Mouse (Mus musculus) T-helper 17 cell (primary cell): ENCODE measurements around the gene Kdm5a.

ENCODE experiments used
- in situ Hi-C, 2 experiments: fragments of 300-600 bp; cut with MboI, MseI; formaldehyde crosslinking; loops; 1 replicate in 1 of 2; 2 replicates in 1 of 2; pipeline ENCODE4 v1.15.1; 2025; ENCODE audit warnings: high pct_unique_total_duplicates in 2 of 2

The Kdm5a gene

DNA sequence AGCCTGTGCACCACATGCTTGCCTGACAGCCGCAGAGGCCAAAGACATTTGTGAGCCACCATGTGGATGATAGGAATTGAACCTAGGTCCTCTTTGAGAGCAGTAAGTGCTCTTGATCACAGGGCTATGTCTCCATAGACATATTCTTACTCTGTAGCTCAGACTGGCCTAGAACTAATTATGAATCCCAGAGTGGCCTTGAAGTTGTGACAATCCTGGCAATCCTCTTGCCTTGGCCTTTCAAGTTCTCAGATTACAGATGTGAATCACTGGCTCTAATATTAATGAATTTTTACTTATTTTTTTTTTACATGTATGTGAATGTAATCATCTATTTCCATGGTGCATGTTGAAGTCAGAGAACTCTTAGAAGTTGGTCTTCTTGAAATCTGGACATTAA, 40.0 kb downstream of the Kdm5a start:
- in situ Hi-C loops = loop anchor here in 1 of 2 experiments (10.0 kb wide), 1 partner anchor 459 kb away; no protein-coding TSS in a partner anchor

DNA sequence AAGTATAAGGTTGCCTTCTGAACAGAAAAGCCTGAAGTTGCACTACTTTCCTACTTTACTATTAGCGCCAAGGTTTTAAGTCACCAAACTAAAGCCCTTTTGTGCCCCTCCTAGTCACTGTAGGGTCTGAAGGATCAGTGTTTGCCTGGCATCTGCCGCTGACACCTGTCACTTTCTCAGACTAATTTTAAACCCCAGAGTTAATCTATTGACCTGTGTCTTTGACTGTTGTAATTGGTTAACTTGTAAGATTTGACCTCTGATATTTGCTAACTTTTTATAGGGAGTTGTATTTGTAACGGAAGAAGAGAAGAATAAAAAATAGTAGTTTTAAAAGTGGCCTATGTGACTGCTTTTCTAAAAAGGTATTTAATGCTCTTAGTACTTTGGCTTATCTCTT, 74.2 kb downstream of the Kdm5a start:
- in situ Hi-C loops = no loop called here

DNA sequence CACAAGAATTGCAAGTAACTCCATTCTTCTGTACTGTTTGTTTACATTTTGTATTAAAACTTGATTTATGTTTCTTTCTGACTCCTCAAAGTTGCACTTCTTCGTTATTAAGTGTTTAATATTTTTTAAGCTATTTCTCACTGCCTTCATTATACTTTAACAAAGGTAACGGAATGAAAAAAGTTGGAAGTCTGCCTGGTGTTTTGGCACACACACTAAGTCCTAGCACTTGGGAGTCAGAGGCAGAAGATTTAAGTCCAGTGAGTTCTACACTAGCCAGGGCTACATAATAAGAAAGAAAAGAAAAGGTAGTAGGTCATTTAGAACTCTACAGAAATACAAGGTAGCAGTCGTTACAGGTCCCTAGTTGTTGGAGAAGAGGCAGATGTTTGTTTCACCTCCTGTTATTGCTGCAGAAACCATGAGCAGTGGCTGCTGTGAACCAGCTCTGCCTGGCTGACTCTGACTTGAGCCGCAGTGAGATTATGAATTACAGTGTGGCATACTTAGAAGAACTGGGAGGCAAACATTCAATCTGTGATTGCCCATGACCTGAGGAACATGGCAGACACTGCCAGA, 78.3 kb downstream of the Kdm5a start:
- in situ Hi-C loops = no loop called here

DNA sequence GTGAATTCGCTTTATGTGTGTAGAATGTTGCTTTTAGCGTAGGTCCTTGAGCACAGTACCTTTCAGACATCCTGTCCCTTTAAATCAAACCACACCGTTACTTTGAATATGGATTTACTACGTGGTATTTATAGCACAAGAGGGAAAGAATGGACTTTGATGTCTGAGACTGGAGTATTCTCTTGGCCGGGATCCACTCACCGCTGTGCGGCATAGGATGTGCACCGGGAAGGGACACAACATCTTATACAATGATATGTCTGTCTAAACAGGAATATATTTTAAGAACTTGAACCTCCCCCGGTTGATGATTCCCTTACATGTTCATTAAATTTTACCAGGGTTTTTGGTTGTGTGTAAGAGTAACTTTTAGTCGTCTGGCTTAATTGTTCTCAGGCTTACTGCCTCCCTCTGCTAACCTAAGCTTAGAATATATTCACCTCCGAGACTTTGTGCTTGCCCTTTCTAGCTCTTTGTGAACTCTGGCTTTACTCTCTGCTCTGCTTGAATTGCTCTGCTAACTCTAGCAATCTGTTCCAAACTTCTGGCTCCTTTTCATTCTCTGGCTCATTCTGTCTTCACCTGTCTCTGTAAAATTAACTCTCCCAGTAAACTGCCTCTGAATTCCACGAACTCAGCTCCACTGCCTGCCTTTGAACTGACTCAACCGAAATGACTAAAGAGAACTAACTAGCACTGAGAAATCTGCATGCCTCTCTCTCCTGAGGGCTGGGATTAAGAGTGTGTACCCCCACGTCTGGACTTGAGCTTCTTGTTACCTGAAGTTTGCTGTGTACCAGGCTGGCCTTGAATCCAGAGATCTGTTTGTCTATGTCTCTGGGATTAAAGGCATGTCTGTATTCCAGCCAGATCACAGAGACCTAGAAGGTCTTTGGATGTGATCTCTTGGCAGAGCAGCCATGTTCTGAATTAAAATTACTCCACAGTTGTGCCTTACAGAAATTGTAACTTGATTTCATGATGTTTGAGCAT, 79.7 kb downstream of the Kdm5a start:
- in situ Hi-C loops = no loop called here

DNA sequence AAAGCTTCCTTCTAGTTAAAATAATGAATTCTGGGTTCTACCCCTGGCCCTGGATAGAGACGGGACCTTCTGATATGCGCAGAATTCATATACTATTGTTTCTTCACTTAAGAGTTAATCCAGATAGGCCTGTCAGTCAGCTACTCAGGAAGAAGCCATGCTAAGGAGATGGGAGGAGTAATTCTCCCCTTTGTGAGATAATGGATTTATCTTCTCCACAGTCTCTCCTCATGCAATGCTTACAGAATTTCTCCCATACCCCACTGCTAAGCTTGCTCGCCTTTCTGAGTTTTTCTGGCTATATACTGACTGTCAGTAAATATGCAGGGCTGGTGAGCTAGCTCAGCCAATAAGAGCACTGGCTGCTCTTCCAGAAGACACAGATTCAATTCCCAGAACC, 86.3 kb downstream of the Kdm5a start:
- in situ Hi-C loops = no loop called here

DNA sequence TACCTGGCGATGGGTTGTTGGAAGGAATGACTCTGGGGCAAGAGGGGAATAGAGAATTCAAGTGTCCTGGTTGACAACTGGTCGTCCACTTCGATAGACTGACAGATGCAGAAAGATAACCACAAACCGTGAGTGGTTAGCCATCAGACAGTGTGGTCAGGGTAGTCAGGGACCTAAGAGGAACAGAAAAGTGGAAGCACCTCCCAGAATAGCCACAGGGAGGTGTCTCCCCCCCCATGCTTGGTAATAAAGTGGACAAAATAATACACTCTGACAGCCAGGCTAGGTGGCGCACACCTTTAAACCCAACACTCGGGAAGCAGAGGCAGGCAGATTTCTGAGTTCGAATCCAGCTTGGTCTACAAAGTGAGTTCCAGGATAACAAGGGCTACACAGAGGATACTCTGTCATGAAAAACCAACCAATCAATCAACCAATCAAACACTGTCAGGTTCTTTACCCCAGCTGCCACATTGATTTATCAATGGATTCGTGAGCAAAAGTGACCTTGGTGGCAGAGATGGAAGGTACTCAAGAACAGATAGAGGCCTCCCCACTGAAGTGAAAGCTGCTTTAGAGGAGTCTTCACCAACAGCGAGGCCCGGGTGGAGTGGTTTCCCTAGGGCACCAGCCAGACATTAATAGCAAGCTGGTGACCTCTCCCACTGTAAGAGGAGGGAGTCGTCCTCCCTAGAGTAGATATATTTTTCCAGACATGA, 88.6 kb downstream of the Kdm5a start:
- in situ Hi-C loops = no loop called here

DNA sequence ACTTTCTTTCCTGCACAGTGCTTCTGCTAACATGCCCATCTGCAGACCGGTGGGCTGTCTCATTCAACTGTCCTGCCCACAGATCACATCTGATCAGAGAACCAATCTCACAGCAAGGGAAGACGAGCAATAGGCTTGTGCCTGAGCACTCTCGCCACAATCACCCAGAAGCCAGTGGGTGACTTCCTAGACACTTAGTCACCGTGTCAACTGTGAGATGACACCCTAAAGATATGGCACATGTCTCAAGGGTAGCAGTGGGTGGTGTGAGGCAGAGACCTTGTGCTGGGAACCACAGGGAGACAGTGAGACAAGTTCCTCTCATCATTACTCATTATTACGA, 89.2 kb downstream of the Kdm5a start:
- in situ Hi-C loops = no loop called here

DNA sequence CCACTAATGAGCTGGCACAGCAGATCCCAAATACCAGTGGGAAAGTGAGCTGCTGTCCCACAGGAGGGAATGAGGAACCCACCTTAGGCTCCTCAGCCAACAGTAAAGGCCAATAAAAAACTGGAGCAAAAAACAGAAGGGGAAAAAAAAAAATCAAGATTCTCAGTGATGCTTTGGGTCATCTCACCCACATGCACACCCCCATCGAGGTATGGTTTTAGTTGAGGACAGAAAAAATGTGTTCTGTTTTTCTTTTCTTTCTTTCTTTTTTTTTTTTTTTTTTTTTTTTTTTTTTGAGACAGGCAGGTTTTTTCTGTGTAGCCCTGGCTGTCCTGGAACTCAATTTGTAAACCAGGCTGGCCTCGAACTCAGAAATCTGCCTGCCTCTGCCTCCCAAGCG, 89.6 kb downstream of the Kdm5a start:
- in situ Hi-C loops = no loop called here

DNA sequence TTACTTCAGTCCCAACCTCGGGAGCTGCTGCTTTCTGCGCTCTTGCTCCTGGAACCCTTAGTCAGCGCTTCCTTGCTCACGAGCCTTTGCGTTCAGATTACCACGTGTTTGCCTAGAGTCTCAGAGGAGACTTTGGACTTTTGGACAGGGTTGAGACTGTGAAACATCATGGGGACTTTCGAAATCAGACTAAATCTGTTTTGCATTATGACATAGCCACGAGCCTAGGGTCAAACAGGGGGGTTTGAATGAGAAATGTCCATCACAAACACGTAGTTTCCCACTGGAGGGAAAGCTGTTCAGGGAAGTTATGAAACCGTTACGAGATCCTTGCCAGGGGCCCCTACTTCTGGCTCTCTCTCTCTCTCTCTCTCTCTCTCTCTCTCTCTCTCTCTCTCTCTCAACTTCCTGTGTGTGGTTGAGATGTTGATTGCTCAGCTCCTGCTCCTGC, 90.7 kb downstream of the Kdm5a start:
- in situ Hi-C loops = no loop called here

DNA sequence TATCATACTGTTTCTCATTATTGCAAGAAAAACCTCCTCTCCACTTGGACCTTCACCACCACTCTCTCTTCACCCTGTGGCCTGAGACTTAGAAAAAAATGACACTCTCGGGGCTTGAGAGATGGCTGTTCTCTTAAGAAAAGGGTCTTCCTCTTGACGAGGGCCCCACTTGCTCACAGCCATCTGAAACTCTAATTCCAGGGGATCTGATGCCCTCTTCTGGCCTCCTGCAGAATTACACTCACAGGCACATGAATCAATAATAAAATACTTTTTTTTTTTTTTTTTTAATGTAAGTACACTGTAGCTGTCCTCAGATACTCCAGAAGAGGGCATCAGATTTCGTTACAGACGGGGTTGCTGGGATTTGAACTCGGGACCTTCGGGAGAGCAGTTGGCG, 93.2 kb downstream of the Kdm5a start:
- in situ Hi-C loops = no loop called here

DNA sequence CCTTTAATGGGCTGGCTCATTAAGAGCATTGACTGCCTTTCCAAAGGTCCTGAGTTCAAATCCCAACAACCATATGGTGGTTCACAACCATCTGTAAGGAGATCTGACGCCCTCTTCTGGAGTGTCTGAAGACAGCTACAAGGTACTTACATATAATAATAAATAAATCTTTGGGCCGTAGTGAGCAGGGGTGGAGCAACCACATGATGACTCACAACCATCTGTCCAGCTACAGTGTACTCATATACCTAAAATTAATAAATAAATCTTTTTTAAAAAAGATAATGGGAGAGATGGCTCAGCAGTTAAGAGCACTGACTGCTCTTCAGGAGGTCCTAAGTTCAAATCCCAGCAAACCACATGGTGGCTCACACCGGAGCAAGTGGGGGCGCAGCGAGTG, 93.8 kb downstream of the Kdm5a start:
- in situ Hi-C loops = no loop called here

DNA sequence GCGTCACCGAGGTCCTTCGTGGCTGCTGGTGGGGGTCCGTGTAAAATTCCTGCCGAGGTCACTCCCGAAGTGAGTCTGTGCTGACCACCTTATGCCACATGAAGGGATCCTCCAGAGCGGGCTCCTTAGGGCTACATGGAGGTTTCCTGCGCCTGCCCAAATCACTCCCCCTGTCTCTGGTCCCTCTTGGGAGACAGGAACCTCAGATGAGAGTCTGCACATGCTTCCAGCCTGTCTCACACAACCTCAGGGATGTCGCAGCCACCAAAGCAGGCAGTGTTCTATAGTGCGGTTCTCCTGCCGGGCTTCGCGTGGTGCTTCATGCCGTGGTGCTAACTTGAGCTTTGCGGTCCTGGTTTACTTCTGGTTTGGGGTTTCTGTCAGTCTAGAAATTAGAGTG, 97.3 kb downstream of the Kdm5a start:
- in situ Hi-C loops = no loop called here

DNA sequence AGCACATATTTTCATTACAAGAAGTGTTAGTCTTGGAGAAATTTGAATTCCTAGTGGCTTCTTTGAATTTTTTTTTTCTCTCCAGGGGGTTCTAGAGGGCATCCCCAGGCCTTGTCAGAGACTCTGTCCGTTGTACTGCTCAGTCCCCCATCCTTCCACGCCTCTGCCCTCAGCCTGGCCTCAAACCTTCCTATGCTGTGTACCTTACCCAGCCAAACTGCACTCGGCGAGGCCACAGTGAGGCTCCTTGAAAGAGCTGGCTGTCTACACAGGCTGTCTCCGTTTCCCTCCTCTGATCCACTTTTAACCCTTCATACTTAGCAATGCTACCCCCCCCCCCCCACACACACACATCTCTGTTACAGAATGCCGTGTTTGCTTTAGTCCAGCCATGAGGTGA, 98.3 kb downstream of the Kdm5a start:
- in situ Hi-C loops = no loop called here

DNA sequence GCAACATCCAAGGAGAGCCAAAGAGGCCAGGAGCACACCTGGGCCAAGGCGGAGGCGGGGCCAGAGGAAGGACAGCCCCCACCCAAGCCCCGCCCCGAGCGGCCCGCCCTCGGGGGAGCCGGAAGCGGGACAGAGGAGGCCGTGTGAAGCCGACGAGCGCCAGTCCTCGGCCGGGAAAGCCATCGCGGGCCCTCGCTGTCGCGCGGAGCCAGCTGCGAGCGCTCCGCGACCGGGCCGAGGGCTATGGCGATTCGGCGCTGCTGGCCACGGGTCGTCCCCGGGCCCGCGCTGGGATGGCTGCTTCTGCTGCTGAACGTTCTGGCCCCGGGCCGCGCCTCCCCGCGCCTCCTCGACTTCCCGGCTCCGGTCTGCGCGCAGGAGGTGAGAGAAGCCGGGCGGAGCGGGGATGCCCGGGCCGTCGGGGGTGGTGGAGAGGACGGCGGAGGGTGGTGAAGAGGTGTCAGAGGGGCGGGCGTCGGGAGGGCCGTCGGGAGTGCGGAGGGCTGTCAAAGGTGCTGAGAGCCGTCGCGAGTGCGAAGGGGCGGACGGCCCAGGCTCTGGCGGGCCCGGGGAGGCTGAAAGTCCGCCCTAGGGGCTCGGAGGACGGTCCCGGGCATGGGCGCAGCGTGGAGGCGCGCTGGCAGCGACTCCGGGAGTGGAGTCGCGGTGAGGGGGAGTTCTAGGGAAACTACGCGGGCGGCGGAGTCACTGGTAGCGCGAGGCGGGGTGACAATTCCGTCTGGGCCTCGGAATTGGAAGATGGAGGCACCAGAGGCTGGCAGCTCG, 99.4 kb downstream of the Kdm5a start, which contains the start of gene Il17ra:
Gene Il17ra (plus strand): TSS at position 162 of the 786 bp plus-strand sequence.
- in situ Hi-C loops = no loop called here

DNA sequence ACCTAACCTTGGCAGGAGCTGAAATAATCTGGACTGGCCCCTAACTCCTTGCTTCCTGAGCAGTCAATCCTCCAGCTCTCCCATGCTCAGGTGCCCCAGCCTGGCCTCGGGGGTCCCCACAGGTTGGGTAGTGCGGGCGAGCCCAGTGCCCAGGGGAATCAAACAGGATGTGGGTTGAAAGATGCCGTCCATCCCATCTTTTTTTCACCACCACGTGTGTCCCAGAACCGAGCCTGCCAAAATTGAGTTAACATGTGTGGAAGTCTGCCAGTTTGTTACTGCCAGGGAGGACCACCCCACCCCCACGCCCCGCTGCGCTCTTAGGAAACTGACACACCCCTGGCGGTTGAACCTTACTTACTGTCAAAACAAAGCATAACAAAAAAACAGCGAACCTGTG, 100.0 kb downstream of the Kdm5a start:
- in situ Hi-C loops = no loop called here

DNA sequence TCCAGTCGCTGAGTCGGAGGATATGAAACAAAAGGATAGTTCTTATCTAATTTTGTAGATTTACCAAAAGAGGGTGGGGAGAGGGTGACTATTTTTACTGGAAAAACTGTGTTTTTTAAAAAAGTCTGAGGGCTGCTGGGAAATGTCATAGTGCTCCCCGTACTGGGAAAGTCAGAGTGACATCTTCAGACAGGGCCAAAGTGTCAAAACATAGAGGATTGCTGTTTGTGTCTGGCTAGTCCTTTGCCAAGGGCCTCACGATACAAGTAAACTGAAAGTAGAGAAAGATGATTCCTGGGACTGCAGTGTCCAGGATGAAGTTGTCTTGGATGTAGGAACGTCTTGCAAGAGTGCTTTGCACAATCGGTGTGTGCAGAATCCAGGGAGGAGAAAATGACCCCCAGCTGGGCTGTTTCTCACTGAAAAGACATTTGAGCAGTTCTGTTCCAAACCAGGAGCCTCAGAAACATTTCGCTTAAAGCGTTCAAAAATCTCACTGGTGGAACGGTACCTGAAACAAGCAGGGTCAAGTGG, 100.5 kb downstream of the Kdm5a start:
- in situ Hi-C loops = no loop called here

DNA sequence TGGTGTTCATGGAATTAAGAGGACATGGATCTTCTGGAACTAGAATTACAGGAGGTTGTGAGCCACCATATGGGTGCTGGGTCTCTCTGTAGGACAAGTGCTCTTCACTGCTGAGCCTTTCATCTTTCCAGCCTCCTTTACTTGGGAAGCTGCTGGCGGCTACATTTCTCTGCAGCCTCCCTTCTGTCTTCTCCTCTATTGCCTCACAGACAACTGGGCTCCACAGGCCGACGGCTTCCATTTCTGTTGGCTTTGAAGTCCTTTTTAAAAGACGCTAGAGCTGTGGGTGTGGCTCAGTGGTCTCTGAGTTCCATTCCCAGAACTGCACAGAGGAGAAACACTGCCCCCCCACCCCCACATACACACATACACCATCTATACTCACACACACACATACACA, 101.5 kb downstream of the Kdm5a start:
- in situ Hi-C loops = no loop called here

DNA sequence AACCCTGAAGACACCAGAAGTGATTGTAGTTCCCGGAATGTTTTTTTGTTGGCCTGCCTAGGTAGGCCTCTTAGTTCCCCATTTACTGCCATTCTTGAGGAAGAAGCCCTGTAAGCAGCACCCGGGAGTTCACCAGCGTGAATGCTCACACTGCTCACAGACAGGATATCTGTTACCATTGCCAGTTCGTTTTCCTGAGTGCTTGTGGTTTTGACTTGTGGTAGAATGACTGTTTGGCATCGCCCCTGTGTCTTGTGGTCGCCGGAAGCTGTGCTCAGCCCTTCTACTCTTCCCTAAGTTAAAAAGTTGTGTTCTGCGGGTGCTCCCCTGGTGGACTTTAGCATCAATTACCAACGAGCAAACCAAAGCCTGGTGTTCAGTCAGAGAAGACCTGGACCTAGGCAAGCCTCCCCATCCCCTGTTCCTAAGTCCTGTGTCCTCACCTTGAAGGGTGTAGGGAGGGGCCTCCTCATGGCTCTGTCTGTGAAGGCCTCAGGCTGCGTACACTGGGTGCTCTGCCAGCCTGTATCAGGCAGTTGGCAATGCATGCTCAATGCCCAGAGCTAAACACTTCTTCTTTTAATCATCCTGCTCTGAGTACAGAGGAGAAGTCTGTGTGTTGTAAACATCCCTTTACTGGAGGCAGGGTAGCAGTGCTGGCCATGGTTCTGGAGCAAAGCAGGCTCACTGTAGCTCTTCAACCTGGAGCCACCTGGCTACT, 102.8 kb downstream of the Kdm5a start:
- in situ Hi-C loops = no loop called here

DNA sequence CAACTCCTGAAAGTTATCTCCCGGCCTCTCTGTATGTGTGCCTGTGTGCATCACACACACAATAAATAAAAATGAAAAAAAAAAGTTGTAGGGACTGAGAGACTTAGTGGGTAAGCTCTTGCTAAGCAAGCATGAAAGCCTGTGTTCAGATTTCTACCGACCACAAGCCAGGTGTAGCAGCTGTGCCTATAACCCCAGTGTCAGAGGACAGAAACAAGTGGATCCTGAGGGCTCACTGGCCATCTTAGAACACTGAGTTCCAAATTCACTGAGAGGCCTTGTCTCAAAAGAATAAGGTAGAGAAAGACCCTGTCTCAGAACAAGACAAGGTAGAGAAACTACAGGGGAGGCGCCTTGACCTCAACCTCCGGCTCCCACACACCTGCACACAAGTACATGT, 104.3 kb downstream of the Kdm5a start:
- in situ Hi-C loops = no loop called here

DNA sequence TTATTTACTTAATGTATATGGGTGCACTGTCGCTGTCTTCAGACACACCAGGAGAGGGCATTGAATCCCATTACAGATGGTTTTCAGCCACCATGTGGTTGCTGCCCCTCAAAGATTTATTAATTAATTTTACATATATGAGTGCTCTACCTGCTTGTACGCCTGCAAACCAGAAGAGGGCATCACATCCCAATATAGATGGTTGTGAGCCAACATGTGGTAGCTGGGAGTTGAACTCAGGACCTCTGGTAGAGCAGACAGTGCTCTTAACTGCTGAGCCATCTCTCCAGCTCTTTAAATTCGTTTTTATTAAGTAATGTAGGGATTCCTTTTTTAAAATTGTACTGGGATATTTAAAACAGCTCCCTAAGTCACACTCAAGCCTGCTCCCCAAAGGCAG, 105.3 kb downstream of the Kdm5a start:
- in situ Hi-C loops = no loop called here

DNA sequence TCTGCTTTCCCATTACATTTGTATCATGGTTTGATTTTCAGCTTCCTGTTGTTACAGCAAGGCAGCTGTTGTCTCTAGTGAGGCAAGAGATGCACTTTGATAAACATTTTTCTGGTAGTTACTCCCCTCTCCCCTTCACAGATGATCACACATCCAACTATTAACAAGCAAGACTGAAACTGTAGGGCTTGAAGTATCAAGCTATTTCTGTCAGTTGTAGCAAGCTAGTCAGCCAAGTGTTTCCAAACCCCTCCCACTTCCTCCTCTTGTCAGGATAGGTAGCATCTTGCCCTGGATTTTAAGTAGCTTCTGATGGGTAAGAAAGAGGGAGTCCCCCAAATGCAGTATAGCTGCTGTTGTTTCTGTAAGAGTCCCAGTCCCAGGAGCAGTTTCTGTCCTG, 105.8 kb downstream of the Kdm5a start:
- in situ Hi-C loops = no loop called here
